Mouse (Mus musculus): ENCODE results near the gene Ccnb2. TPM values are rescaled to one million over a fixed set of nuclear protein-coding genes. Genes with fewer than 3 reads are reported as not detected.
A peak's percentile ranks its signal among the peaks of the same experiment; 100 is the strongest.

Ccnb2 gene
- total and polyA plus RNA-seq, 2 experiments from 2014 or later, result 64.8 to 68.1 TPM

DNA sequence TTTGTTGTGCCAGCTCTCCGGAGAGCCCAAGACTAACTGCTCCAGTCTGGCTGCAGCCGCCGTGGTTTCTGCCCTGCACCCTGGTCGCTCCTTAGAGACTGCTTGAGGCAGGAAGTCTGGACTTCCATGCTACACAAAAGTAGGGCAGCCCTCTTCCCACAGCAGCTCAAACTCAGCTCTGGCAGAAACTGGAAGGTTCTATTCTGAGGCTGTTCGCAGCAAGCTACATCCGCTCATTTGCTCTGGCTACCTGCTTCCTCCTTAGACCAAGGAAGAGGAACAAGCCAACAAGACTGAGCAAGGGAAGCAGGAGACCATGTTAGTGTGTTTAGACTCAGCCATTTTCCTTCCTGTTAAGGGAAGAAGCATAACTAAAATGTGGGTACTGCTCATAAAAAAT is 54.4 kb downstream of the Ccnb2 start:
- Histone ChIP-seq H3K27ac (ENCODE audit: low read depth) (0 out of 2 replicates have a peak overlapping the region, but pooled peaks have one; percentile 6), H3K4me3 (ENCODE audit: low read depth, low read length) (no peak overlapping the region), H3K9me3 (replicated peaks; ENCODE audit: control insufficient read depth, low read length) (0 out of 2 replicates have a peak, but pooled peaks cover 5% of the 10 kb centered on the region), H3K4me1 (ENCODE audit: control insufficient read depth, insufficient read depth) (no peaks in the 10 kb centered on the region), H3K36me3 (replicated peaks; ENCODE audit: control insufficient read depth, insufficient read depth, low read length) (peaks cover 73% of the 10 kb centered on the region), H3K27me3 (ENCODE audit: control insufficient read depth, insufficient read depth, low read length) (no peaks in the 10 kb centered on the region), H3K9ac (replicated peaks; ENCODE audit: low read depth, low read length) (no peak overlapping the region), H3K4me2 (ENCODE audit: low read depth, low read length) (no peak overlapping the region)
- ATAC-seq (ENCODE audit: insufficient read depth, low read depth) (no peak), DNase-seq (ENCODE audit: low spot score) (no peak)
- WGBS, result 76% methylated on average over 6 of the region's 6 CpGs
- no peak for TF ChIP-seq CTCF (IDR thresholded peaks at IDR 0.05; ENCODE audit: low read depth)
- no peak for TF ChIP-seq EP300 (IDR thresholded peaks at IDR 0.05; ENCODE audit: low read depth)

DNA sequence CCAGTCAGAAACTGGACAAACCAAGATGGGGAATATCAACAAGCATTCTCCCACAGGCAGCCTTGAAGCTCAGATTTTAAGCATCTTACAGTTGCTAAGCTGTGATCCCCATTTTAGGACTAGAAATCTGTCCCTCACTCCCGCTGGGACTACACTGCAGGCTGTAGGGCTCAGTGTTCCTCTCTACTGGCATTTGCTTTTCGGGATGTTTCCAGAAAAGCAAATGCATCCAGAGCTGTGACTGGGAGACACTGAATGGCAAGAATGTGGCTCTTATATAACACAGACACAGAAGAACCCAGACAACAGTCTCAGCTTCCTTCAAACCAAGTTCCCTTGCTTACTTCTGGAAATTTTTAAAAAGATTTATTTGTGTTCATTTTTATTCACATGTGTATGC is 55.4 kb downstream of the Ccnb2 start:
- 0 out of 2 replicates have a peak, but pooled peaks cover 5% of the 10 kb centered on the region for H3K9me3 ChIP-seq (replicated peaks; ENCODE audit: control insufficient read depth, low read length)
- no peaks in the 10 kb centered on the region for H3K4me1 ChIP-seq (ENCODE audit: control insufficient read depth, insufficient read depth)
- H3K4me2 ChIP-seq (ENCODE audit: low read depth, low read length), result no peak overlapping the region
- H3K4me3 ChIP-seq (ENCODE audit: low read depth, low read length), result no peak overlapping the region
- no peaks in the 10 kb centered on the region for H3K27me3 ChIP-seq (ENCODE audit: control insufficient read depth, insufficient read depth, low read length)
- no peak overlapping the region for H3K9ac ChIP-seq (replicated peaks; ENCODE audit: low read depth, low read length)
- DNase-seq (ENCODE audit: low spot score) (no peak), ATAC-seq (ENCODE audit: insufficient read depth, low read depth) (no peak)
- peaks cover 65% of the 10 kb centered on the region for H3K36me3 ChIP-seq (replicated peaks; ENCODE audit: control insufficient read depth, insufficient read depth, low read length)
- WGBS, result 84% methylated on average over 2 of the region's 2 CpGs
- no peak for TF ChIP-seq EP300 (IDR thresholded peaks at IDR 0.05; ENCODE audit: low read depth)
- TF ChIP-seq CTCF (IDR thresholded peaks at IDR 0.05; ENCODE audit: low read depth), result no peak
- no peak overlapping the region for H3K27ac ChIP-seq (ENCODE audit: low read depth)

DNA sequence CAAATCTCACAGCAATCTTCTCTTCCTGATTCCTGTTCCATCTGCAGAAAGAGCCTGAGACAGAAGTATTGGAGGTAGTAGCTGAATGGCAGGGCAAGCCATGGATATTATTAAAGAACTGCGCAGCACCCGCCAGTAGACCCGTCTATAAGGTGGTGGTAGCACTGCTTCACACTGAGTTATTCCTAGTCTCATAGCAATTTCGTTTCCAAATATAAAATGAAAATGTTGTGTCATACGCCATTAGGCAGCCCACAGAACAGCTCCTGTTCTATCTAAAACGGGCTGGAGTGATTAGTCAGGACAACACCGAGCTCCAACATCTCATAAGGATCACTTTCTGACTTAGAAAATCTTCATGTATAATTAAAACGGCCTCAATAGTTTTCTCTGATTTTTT is 56.6 kb downstream of the Ccnb2 start:
- no peak overlapping the region for H3K9ac ChIP-seq (replicated peaks; ENCODE audit: low read depth, low read length)
- H3K36me3 ChIP-seq (replicated peaks; ENCODE audit: control insufficient read depth, insufficient read depth, low read length), result peaks cover 64% of the 10 kb centered on the region
- 95% methylated on average over 8 of the region's 8 CpGs for WGBS
- TF ChIP-seq EP300 (IDR thresholded peaks at IDR 0.05; ENCODE audit: low read depth) (no peak), CTCF (IDR thresholded peaks at IDR 0.05; ENCODE audit: low read depth) (no peak)
- H3K27me3 ChIP-seq (ENCODE audit: control insufficient read depth, insufficient read depth, low read length), result no peaks in the 10 kb centered on the region
- no peak overlapping the region for H3K27ac ChIP-seq (ENCODE audit: low read depth)
- 0 out of 2 replicates have a peak, but pooled peaks cover 5% of the 10 kb centered on the region for H3K9me3 ChIP-seq (replicated peaks; ENCODE audit: control insufficient read depth, low read length)
- no peaks in the 10 kb centered on the region for H3K4me1 ChIP-seq (ENCODE audit: control insufficient read depth, insufficient read depth)
- no peak overlapping the region for H3K4me2 ChIP-seq (ENCODE audit: low read depth, low read length)
- H3K4me3 ChIP-seq (ENCODE audit: low read depth, low read length), result no peak overlapping the region
- no peak for ATAC-seq (ENCODE audit: insufficient read depth, low read depth)
- no peak for DNase-seq (ENCODE audit: low spot score)

- Histone ChIP-seq H3K36me3 (replicated peaks; ENCODE audit: control insufficient read depth, insufficient read depth, low read length) (peaks cover 73% of the 10 kb centered on the region), H3K27ac (ENCODE audit: low read depth) (no peak overlapping the region), H3K4me1 (ENCODE audit: control insufficient read depth, insufficient read depth) (no peaks in the 10 kb centered on the region), H3K4me3 (ENCODE audit: low read depth, low read length) (no peak overlapping the region), H3K27me3 (ENCODE audit: control insufficient read depth, insufficient read depth, low read length) (no peaks in the 10 kb centered on the region), H3K9me3 (replicated peaks; ENCODE audit: control insufficient read depth, low read length) (no peaks in the 10 kb centered on the region; the same call in 1 of the 2 replicates), H3K9ac (replicated peaks; ENCODE audit: low read depth, low read length) (no peak overlapping the region), H3K4me2 (ENCODE audit: low read depth, low read length) (no peak overlapping the region)
- DNase-seq (ENCODE audit: low spot score) (no peak), ATAC-seq (ENCODE audit: insufficient read depth, low read depth) (no peak)
- 97% methylated on average over 2 of the region's 2 CpGs for WGBS
- TF ChIP-seq CTCF (IDR thresholded peaks at IDR 0.05; ENCODE audit: low read depth), result no peak
- no peak for TF ChIP-seq EP300 (IDR thresholded peaks at IDR 0.05; ENCODE audit: low read depth)
These were observed 61.8 kb downstream of the Ccnb2 start for GRCm38 (mm10) chr9:70359402-70360131.

Small RNA genes lying within 50 kb of the gene (microRNA-seq; reads per million reads assigned to microRNA genes)
- 3.0 reads per million, percentile 15 among the genes with 10 or more reads in this experiment for gene Mir5626

Other genes starting within 250 kb of the Ccnb2 start
- 7.0 and 8.1 TPM in 2 replicates for gene Myo1e, start 214.2 kb downstream of the Ccnb2 start, total RNA-seq (2014; rRNA removed; ENCODE audit: low replicate concordance)
- gene Myo1e, start 214.2 kb downstream of the Ccnb2 start, polyA plus RNA-seq (2015; fragmentation: Nextera tagmentation; extraction: Ambion mirVana), result 5.0 and 6.6 TPM in 2 replicates
- gene Rnf111, start 82.2 kb upstream of the Ccnb2 start, total RNA-seq (2014; rRNA removed; ENCODE audit: low replicate concordance), result 26.8 and 39.7 TPM in 2 replicates
- gene Rnf111, start 82.2 kb upstream of the Ccnb2 start, polyA plus RNA-seq (2015; fragmentation: Nextera tagmentation; extraction: Ambion mirVana), result 11.0 and 12.0 TPM in 2 replicates
- gene Sltm, start 121.2 kb upstream of the Ccnb2 start, total RNA-seq (2014; rRNA removed; ENCODE audit: low replicate concordance), result 19.0 and 23.0 TPM in 2 replicates
- 23.9 and 24.2 TPM in 2 replicates for gene Sltm, start 121.2 kb upstream of the Ccnb2 start, polyA plus RNA-seq (2015; fragmentation: Nextera tagmentation; extraction: Ambion mirVana)
- 1.3 TPM in 1 of 2 replicates, not detected in the other for gene Gm10642, start 234.7 kb upstream of the Ccnb2 start, total RNA-seq (2014; rRNA removed; ENCODE audit: low replicate concordance)
- 0.38 and 0.78 TPM in 2 replicates for gene Gm10642, start 234.7 kb upstream of the Ccnb2 start, polyA plus RNA-seq (2015; fragmentation: Nextera tagmentation; extraction: Ambion mirVana)
- 15.3 and 20.8 TPM in 2 replicates for gene Mindy2, start 235.6 kb upstream of the Ccnb2 start, total RNA-seq (2014; rRNA removed; ENCODE audit: low replicate concordance)
- gene Mindy2, start 235.6 kb upstream of the Ccnb2 start, polyA plus RNA-seq (2015; fragmentation: Nextera tagmentation; extraction: Ambion mirVana), result 9.0 and 9.2 TPM in 2 replicates